Mouse (Mus musculus) heart, postnatal 14 days (tissue): ENCODE data around the gene Psapl1. TPM values are rescaled to one million over a fixed set of nuclear protein-coding genes. Genes with fewer than 3 reads are reported as not detected.
A peak's percentile ranks its signal among the peaks of the same experiment; 100 is the strongest.
"Not testable (repeated sequence)": the region's sequence is repeated elsewhere in the genome, so short reads cannot be mapped to it uniquely, and the experiment has no call there.

Experiments
- DNase-seq, 2 experiments: peaks; one replicate each; pipeline ENCODE4 v3.0.0; 2021 to 2022
- intact Hi-C: fragments of 180-260 bp; cut with DNase I; formaldehyde crosslinking; loops from one replicate; pipeline ENCODE4 v1.15.1; 2025
- total RNA-seq, 2 experiments: library from RNA; stranded (reverse); gene quantifications; 2 replicates each; pipeline ENCODE4 v1.2.3; 2021

Psapl1 gene
- total RNA-seq, 2 experiments from 2014 or later, result not detected

GRCm38 (mm10) chr5:36202781-36203180, 1.0 kb upstream of the Psapl1 start:
- no peak for DNase-seq
- intact Hi-C loops, result no loop called here

- intact Hi-C loops, result no loop called here
Observed at GRCm38 (mm10) chr5:36203421-36203820, 400 bp upstream of the Psapl1 start.

GRCm38 (mm10) chr5:36205397-36205796, 1.6 kb downstream of the Psapl1 start:
- peak in 1 of 2 experiments; percentile 18 for DNase-seq
- intact Hi-C loops, result no loop called here

More at GRCm38 (mm10) chr5:36203421-36203820, 400 bp upstream of the Psapl1 start:
- no peak for DNase-seq

- no peak for DNase-seq
- intact Hi-C loops, result no loop called here
Observed at GRCm38 (mm10) chr5:36208803-36209202, 5.0 kb downstream of the Psapl1 start.

GRCm38 (mm10) chr5:36213310-36213709, 9.5 kb downstream of the Psapl1 start:
- intact Hi-C loops, result no loop called here
- DNase-seq, result peak in 1 of 2 experiments; percentile 14

- intact Hi-C loops, result loop anchor here (5.0 kb wide), 1 partner anchor 78 kb away; no protein-coding TSS in a partner anchor
Observed at GRCm38 (mm10) chr5:36220105-36220504, 16.3 kb downstream of the Psapl1 start.

GRCm38 (mm10) chr5:36220626-36221025, 16.8 kb downstream of the Psapl1 start:
- DNase-seq, result no peak
- intact Hi-C loops, result loop anchor here (5.0 kb wide), 1 partner anchor 78 kb away; no protein-coding TSS in a partner anchor

More at GRCm38 (mm10) chr5:36220105-36220504, 16.3 kb downstream of the Psapl1 start:
- no peak for DNase-seq

GRCm38 (mm10) chr5:36223787-36224186, 20.0 kb downstream of the Psapl1 start:
- intact Hi-C loops, result loop anchor here (2.0 to 5.0 kb wide), 3 partner anchors 81 to 191 kb away; partner anchors contain the start of gene Sorcs2
- peak; percentile 55 to 71 for DNase-seq

- intact Hi-C loops, result loop anchor here (2.0 kb wide), 1 partner anchor 193 kb away; no protein-coding TSS in a partner anchor
- no peak for DNase-seq
Observed at GRCm38 (mm10) chr5:36225855-36226254, 22.0 kb downstream of the Psapl1 start.

GRCm38 (mm10) chr5:36226296-36226695, 22.5 kb downstream of the Psapl1 start:
- peak in 1 of 2 experiments; percentile 18 for DNase-seq
- intact Hi-C loops, result no loop called here

- intact Hi-C loops, result no loop called here
- DNase-seq, result no peak
Observed at GRCm38 (mm10) chr5:36228405-36229370, 24.9 kb downstream of the Psapl1 start.

GRCm38 (mm10) chr5:36230301-36230780, 26.5 kb downstream of the Psapl1 start:
- no peak for DNase-seq
- intact Hi-C loops, result no loop called here

- intact Hi-C loops, DNase-seq: not testable (repeated sequence)
Observed at GRCm38 (mm10) chr5:36237526-36237925, 33.7 kb downstream of the Psapl1 start.

GRCm38 (mm10) chr5:36248022-36248421, 44.2 kb downstream of the Psapl1 start:
- intact Hi-C loops, result no loop called here
- no peak for DNase-seq

GRCm38 (mm10) chr5:36252746-36253504, 49.1 kb downstream of the Psapl1 start:
- intact Hi-C loops, result no loop called here
- peak; percentile 39 to 43 for DNase-seq

GRCm38 (mm10) chr5:36254642-36255516, 51.1 kb downstream of the Psapl1 start:
- intact Hi-C loops, result no loop called here

More at GRCm38 (mm10) chr5:36254642-36255516, 51.1 kb downstream of the Psapl1 start:
- no peak for DNase-seq
